Mouse (Mus musculus) embryo, embryonic 10.5 days (tissue): ENCODE data around the gene Olfr1272.
A peak's percentile ranks its signal among the peaks of the same experiment; 100 is the strongest.
"Not testable (repeated sequence)": the region's sequence is repeated elsewhere in the genome, so short reads cannot be mapped to it uniquely, and the experiment has no call there.

ENCODE experiments used
- DNase-seq: peaks from one replicate; pipeline ENCODE4 v3.0.0-alpha.2; 2015; ENCODE audit warnings: low spot score

Gene Olfr1272

GRCm38 (mm10) chr2:90292741-90293140 lies at the start of gene Olfr1272:
TSS of gene Olfr1272 (minus strand) at chr2:90292841.
- DNase-seq = peak; percentile 1

GRCm38 (mm10) chr2:90321900-90322299 lies 29.3 kb upstream of the Olfr1272 start, which contains the start of gene Gm13769:
TSS of gene Gm13769 (plus strand) at chr2:90322200.
- not testable (repeated sequence) for DNase-seq

GRCm38 (mm10) chr2:90270932-90271331 lies 21.7 kb downstream of the Olfr1272 start, which contains the start of gene Olfr1271:
TSS of gene Olfr1271 (minus strand) at chr2:90271032.
- no peak for DNase-seq

- no peak for DNase-seq
These were observed 35.1 kb downstream of the Olfr1272 start, which contains the start of gene Olfr142 for GRCm38 (mm10) chr2:90257492-90257891. TSS of gene Olfr142 (minus strand) at chr2:90257592.
